Mouse (Mus musculus) left cerebral cortex, postnatal 36 days (tissue): ENCODE measurements around the gene Tex47. TPM values are rescaled to one million over a fixed set of nuclear protein-coding genes. Genes with fewer than 3 reads are reported as not detected.

ENCODE experiments used
- DNase-seq, 2 experiments: peaks; one replicate each; pipeline ENCODE4 v3.0.0; 2021 to 2022; ENCODE audit warnings: low spot score in 2 of 2, mixed read lengths in 1 of 2
- intact Hi-C: fragments of 180-260 bp; cut with DNase I; formaldehyde crosslinking; loops from one replicate; pipeline ENCODE4 v1.15.1; 2025
- total RNA-seq, 2 experiments: library from RNA; stranded (reverse); gene quantifications; 2 replicates each; pipeline ENCODE4 v1.2.3; 2021

The Tex47 gene
- total RNA-seq = not detected

GRCm38 (mm10) chr5:7303819-7304218 is at the start of gene Tex47:
Gene Tex47, plus strand, starts transcription at chr5:7304119.
- intact Hi-C loops = no loop called here

GRCm38 (mm10) chr5:7276659-7277455 is 27.1 kb upstream of the Tex47 start:
- intact Hi-C loops = no loop called here
- DNase-seq = no peak

More at GRCm38 (mm10) chr5:7303819-7304218, at the start of gene Tex47:
- DNase-seq = no peak

GRCm38 (mm10) chr5:7284336-7284735 is 19.6 kb upstream of the Tex47 start:
- intact Hi-C loops = no loop called here

GRCm38 (mm10) chr5:7302969-7303368 is 950 bp upstream of the Tex47 start:
- no peak for DNase-seq
- intact Hi-C loops = no loop called here

More at GRCm38 (mm10) chr5:7284336-7284735, 19.6 kb upstream of the Tex47 start:
- no peak for DNase-seq

GRCm38 (mm10) chr5:7325594-7325993 is 21.7 kb downstream of the Tex47 start:
- no peak for DNase-seq
- intact Hi-C loops = no loop called here

- intact Hi-C loops = no loop called here
- DNase-seq = peak; percentile 48 to 51
These were observed 40.5 kb downstream of the Tex47 start, which contains the start of gene Zfp804b for GRCm38 (mm10) chr5:7344145-7345010. Gene Zfp804b, minus strand, starts transcription at chr5:7344756.

- intact Hi-C loops = no loop called here
- no peak for DNase-seq
These were observed 41.1 kb downstream of the Tex47 start for GRCm38 (mm10) chr5:7345011-7345389.

Other genes starting within 250 kb of the Tex47 start
- 1 to 10 TPM; 2.2 to 3.0 TPM for gene Zfp804b, start 40.6 kb downstream of the Tex47 start, total RNA-seq